ENCODE assay signal across 15 mouse cellular contexts in genomic region chr11:36674902-36675422, GRCm38 (mm10).
DNase-seq lines count a peak whose midpoint lies in the region; ATAC-seq and TF ChIP-seq lines count a peak whose summit lies in the region.
"Had no signal": no experiment of that assay in that cellular context is flagged by ENCODE, and none has a peak within 500 bp of the region (broad histone marks: within the 10 kb centered on the region; RNA-seq: fewer than 3 reads in every experiment).

No protein-coding gene starts in this region.

- peak; percentile 64 for DNase-seq in heart, adult 11 months
- no peak for DNase-seq in heart, embryonic 10.5 days (ENCODE audit: low spot score)
- peak; percentile 63 for DNase-seq in midbrain, postnatal 0 days (ENCODE audit: low spot score)
- no peak for DNase-seq in Muller cell, postnatal 12 days (ENCODE audit: inconsistent ontology term)
- DNase-seq in right cerebral cortex, postnatal 36 days (ENCODE audit: low spot score in 2 of 2) = no peak
- no peak for DNase-seq in left cerebral cortex, adult 9 months (ENCODE audit: low spot score in 2 of 2)
- DNase-seq: heart, postnatal 10 days; kidney, postnatal 10 days; layer of hippocampus, adult 9-11 months; left cerebral cortex, postnatal 4 days; thymus, adult 2 months had no signal

- no peaks in the 10 kb centered on the region for H3K36me3 ChIP-seq in heart, embryonic 10.5 days
- H3K36me3 ChIP-seq in forebrain, embryonic 15.5 days = no peaks in the 10 kb centered on the region
- H3K36me3 ChIP-seq in hindbrain, embryonic 16.5 days (ENCODE audit: control insufficient read depth, insufficient read depth, low read length) = no peaks in the 10 kb centered on the region
- no peaks in the 10 kb centered on the region for H3K36me3 ChIP-seq in midbrain, postnatal 0 days (ENCODE audit: insufficient read depth, low read length)
- H3K36me3 ChIP-seq: intestine, embryonic 15.5 days had no signal

- H3K4me2 ChIP-seq in forebrain, embryonic 15.5 days (replicated peaks) = peak overlapping the region; percentile 57
- H3K4me2 ChIP-seq in hindbrain, embryonic 16.5 days (ENCODE audit: low read length) = peak overlapping the region; percentile 64
- peak overlapping the region; percentile 69 for H3K4me2 ChIP-seq in midbrain, postnatal 0 days (ENCODE audit: low read depth, low read length, poor library complexity, severe bottlenecking)
- H3K4me2 ChIP-seq: intestine, embryonic 15.5 days; liver, embryonic 11.5 days had no signal

- H3K9me3 ChIP-seq in heart, embryonic 10.5 days = no peaks in the 10 kb centered on the region
- no peaks in the 10 kb centered on the region for H3K9me3 ChIP-seq in forebrain, embryonic 15.5 days
- H3K9me3 ChIP-seq in hindbrain, embryonic 16.5 days (ENCODE audit: control insufficient read depth, low read length) = no peaks in the 10 kb centered on the region
- no peaks in the 10 kb centered on the region for H3K9me3 ChIP-seq in midbrain, postnatal 0 days (ENCODE audit: low read length)
- H3K9me3 ChIP-seq: intestine, embryonic 15.5 days had no signal

- H3K4me3 ChIP-seq in heart, embryonic 10.5 days = no peak overlapping the region
- peak overlapping the region; percentile 57 for H3K4me3 ChIP-seq in forebrain, embryonic 15.5 days
- H3K4me3 ChIP-seq in hindbrain, embryonic 16.5 days (ENCODE audit: low read length) = peak overlapping the region; percentile 54
- peak overlapping the region; percentile 54 for H3K4me3 ChIP-seq in midbrain, postnatal 0 days (ENCODE audit: low read depth, low read length)
- H3K4me3 ChIP-seq: intestine, embryonic 15.5 days had no signal

- H3K27ac ChIP-seq in heart, embryonic 10.5 days = no peak overlapping the region
- H3K27ac ChIP-seq in forebrain, embryonic 15.5 days (replicated peaks) = no peak overlapping the region
- peak overlapping the region; percentile 56; the same call in 1 of the 2 replicates for H3K27ac ChIP-seq in hindbrain, embryonic 16.5 days (ENCODE audit: low read depth, low read length)
- H3K27ac ChIP-seq in midbrain, postnatal 0 days (ENCODE audit: low read depth, low read length) = peak overlapping the region; percentile 6; the same call in 1 of the 2 replicates
- H3K27ac ChIP-seq: intestine, embryonic 15.5 days had no signal

- ATAC-seq in forebrain, embryonic 15.5 days (replicated peaks) = no peak
- no peak for ATAC-seq in hindbrain, embryonic 16.5 days
- no peak for ATAC-seq in midbrain, postnatal 0 days (ENCODE audit: low FRiP score)
- ATAC-seq: intestine, embryonic 15.5 days had no signal

- H3K4me1 ChIP-seq in heart, embryonic 10.5 days = peaks cover 9% of the 10 kb centered on the region; the same call in 1 of the 2 replicates
- H3K4me1 ChIP-seq in forebrain, embryonic 15.5 days = peaks cover 42% of the 10 kb centered on the region
- H3K4me1 ChIP-seq in hindbrain, embryonic 16.5 days (ENCODE audit: control insufficient read depth, insufficient read depth, low read depth, low read length) = peaks cover 9% of the 10 kb centered on the region
- H3K4me1 ChIP-seq in midbrain, postnatal 0 days (ENCODE audit: insufficient read depth, low read length) = peaks cover 9% of the 10 kb centered on the region
- H3K4me1 ChIP-seq: intestine, embryonic 15.5 days had no signal

- TF ChIP-seq CTCF in midbrain, postnatal 0 days (IDR thresholded peaks at IDR 0.05) = peak; percentile 63

- WGBS in heart, embryonic 10.5 days = 84% methylated on average over 4 of the region's 4 CpGs
- WGBS in forebrain, embryonic 15.5 days = 76% methylated on average over 4 of the region's 4 CpGs
- 75% methylated on average over 4 of the region's 4 CpGs for WGBS in hindbrain, embryonic 16.5 days
- WGBS in midbrain, postnatal 0 days = 50% methylated on average over 4 of the region's 4 CpGs

- no peak overlapping the region for H3K9ac ChIP-seq in forebrain, embryonic 15.5 days (replicated peaks)
- no peak overlapping the region for H3K9ac ChIP-seq in hindbrain, embryonic 16.5 days (ENCODE audit: low read depth, low read length)
- H3K9ac ChIP-seq in midbrain, postnatal 0 days (replicated peaks; ENCODE audit: low read length, poor library complexity, severe bottlenecking) = no peak overlapping the region
- H3K9ac ChIP-seq: intestine, embryonic 15.5 days had no signal

- no peaks in the 10 kb centered on the region for H3K27me3 ChIP-seq in heart, embryonic 10.5 days (ENCODE audit: insufficient read depth, poor library complexity, severe bottlenecking)
- H3K27me3 ChIP-seq in forebrain, embryonic 15.5 days = no peaks in the 10 kb centered on the region
- no peaks in the 10 kb centered on the region for H3K27me3 ChIP-seq in hindbrain, embryonic 16.5 days (replicated peaks; ENCODE audit: control insufficient read depth, insufficient read depth, low read length)
- no peaks in the 10 kb centered on the region for H3K27me3 ChIP-seq in midbrain, postnatal 0 days (ENCODE audit: insufficient read depth, low read length)
- H3K27me3 ChIP-seq: intestine, embryonic 15.5 days had no signal

Comparison
In these comparisons a context has a peak if more than half of its experiments do, and no peak if none do; other contexts are left out.
1. DNase-seq: peak in heart, adult 11 months (single experiment) and midbrain, postnatal 0 days (single experiment); none in heart, embryonic 10.5 days (single experiment), Muller cell, postnatal 12 days (single experiment), right cerebral cortex, postnatal 36 days (0 of 2) and left cerebral cortex, adult 9 months (0 of 2).
2. H3K27ac ChIP-seq: peak in hindbrain, embryonic 16.5 days (single experiment) and midbrain, postnatal 0 days (single experiment); none in heart, embryonic 10.5 days (single experiment) and forebrain, embryonic 15.5 days (single experiment).
3. Peak in every context shown above with its lines, with median percentiles within 50 percentile points of each other: H3K4me2 ChIP-seq.